Mouse (Mus musculus): Measurements from ENCODE around the gene Slc16a1. TPM values are rescaled to one million over a fixed set of nuclear protein-coding genes. Genes with fewer than 3 reads are reported as not detected.

Slc16a1 gene
- 51.4 and 54.3 TPM in 2 replicates for polyA plus RNA-seq (2012; rRNA removed)

GRCm38 (mm10) chr3:104638403-104638779 is at the start of gene Slc16a1:
Gene Slc16a1 (plus strand): TSS chr3:104638668.

Other genes starting within 250 kb of the Slc16a1 start
- 2.5 and 2.6 TPM in 2 replicates for gene Lrig2, start 126.8 kb upstream of the Slc16a1 start, polyA plus RNA-seq (2012; rRNA removed)
- gene Ppm1j, start 142.4 kb downstream of the Slc16a1 start, polyA plus RNA-seq (2012; rRNA removed): 0.36 and 0.47 TPM in 2 replicates
- gene Fam19a3, start 143.2 kb downstream of the Slc16a1 start, polyA plus RNA-seq (2012; rRNA removed): 0.05 and 0.06 TPM in 2 replicates
- gene Rhoc, start 149.7 kb downstream of the Slc16a1 start, polyA plus RNA-seq (2012; rRNA removed): 25.4 and 26.2 TPM in 2 replicates
- 13.6 and 14.7 TPM in 2 replicates for gene Mov10, start 179.9 kb downstream of the Slc16a1 start, polyA plus RNA-seq (2012; rRNA removed)
- gene St7l, start 225.3 kb downstream of the Slc16a1 start, polyA plus RNA-seq (2012; rRNA removed): 5.6 and 7.1 TPM in 2 replicates
- 26.4 and 27.0 TPM in 2 replicates for gene Capza1, start 225.8 kb downstream of the Slc16a1 start, polyA plus RNA-seq (2012; rRNA removed)